Mouse (Mus musculus) erythroblast, embryonic 14.5 days (primary cell): Measurements from ENCODE around the gene Rln3.

Experiments
- GATA1 ChIP-seq: IDR thresholded peaks from 2 replicates; pipeline ENCODE4 v1.6.1; 2012; ENCODE audit warnings: low read length, inconsistent platforms, mixed read lengths
- TAL1 ChIP-seq: IDR thresholded peaks from 3 replicates; pipeline ENCODE4 v1.6.1; 2012; ENCODE audit warnings: low read length, inconsistent platforms, mixed read lengths

- no peak for TF ChIP-seq GATA1
- no peak for TF ChIP-seq TAL1
Observed at GRCm38 (mm10) chr8:84024171-84024570, 20.6 kb downstream of the Rln3 start.
